Mouse (Mus musculus): ENCODE measurements around the gene Slc25a28.

Slc25a28 gene

GRCm38 (mm10) chr19:43675525-43676400 is 1.1 kb upstream of the Slc25a28 start:
- no peak for DNase-seq

DNA sequence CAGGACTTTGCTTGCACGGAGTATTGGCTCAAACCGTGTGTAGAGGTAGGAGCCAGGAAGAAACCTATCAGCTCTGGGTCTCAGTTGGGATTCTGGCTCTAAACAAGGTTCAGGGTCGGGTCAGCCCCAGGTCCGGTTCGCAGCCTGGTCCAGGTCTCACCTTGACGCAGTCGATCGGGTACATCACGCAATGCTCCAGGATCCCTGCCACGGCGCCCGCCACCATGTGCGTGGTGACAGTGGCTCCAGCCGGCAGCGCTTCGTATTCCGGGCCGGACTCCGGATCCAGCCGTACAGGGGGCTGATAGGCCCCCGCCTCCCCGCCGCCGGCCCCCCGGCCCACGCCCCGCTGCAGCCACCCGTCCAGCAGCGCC is 378 bp downstream of the Slc25a28 start:
- no peak for DNase-seq

- DNase-seq, result no peak
Measured at GRCm38 (mm10) chr19:43673513-43674315, 967 bp downstream of the Slc25a28 start.

DNA sequence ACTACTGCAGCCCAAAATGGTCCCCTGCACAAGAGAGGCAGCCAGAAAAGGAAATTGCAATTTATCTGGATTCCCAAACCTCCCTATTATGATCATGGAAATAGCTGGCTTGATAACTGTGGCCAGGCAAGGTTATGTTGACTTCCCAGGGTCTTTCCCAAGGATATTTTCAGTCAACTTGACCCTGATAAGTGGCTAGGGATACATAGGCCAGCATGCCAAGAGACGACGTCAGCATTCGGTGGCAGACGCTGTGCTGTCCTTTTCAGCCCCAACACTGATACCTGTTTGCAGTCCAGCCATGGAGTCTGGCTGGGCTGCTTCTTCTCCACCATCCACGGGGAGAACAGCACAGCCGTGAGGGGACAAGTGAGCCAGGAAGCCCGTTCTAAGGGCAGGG is 3.6 kb downstream of the Slc25a28 start:
- peak in 1 of 2 experiments; percentile 30 for DNase-seq

DNA sequence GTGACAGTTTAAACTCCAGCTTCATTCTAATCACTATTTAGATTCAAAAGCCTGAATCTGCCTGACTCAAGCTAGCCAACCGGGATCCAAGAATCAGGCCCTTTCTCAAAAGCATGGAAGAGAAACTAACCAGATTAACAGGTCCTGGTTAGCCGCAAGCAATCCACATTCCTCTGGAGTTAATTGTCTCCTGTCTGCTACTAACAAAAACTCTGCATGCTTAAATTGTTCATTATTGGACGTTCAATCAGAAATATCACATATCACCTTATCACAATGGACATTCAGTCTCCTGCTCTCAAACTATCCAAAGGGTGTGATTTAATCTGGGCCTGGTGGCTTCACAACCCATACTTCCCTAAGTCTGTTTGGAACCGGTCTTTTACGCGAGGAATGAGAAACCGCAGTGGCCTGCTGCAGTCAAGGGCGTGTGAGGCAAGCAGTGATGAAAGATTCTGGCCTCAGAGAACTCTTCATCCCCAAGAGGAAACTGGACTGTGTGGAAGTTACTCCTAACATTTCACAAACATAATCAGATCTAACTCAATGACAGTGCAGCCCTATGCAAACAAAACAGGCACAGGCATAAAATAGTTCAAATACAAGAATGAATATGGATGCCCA is 5.4 kb downstream of the Slc25a28 start:
- DNase-seq, result no peak

DNA sequence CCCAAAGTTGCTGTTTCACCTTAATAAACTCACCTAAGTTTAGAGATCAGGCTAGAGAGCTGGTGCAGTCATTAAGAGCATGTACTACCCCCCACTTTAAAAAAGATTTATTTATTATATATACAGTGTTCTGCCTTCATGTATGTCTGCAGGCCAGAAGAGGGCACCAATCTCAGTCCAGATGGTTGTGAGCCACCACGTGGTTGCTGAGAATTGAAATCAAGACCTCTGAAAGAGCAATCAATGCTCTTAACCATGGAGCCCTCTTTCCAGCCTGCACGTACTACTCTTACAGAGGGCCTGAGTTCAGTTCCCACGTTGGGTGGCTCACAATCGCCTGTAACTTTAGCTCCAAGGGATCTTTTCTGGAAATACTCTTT is 7.3 kb downstream of the Slc25a28 start:
- DNase-seq, result peak in 1 of 2 experiments; percentile 34

GRCm38 (mm10) chr19:43666661-43667429 is 7.8 kb downstream of the Slc25a28 start:
- no peak for DNase-seq

- peak; percentile 32 to 61 for DNase-seq
Measured at GRCm38 (mm10) chr19:43665441-43666048, 9.1 kb downstream of the Slc25a28 start.

DNA sequence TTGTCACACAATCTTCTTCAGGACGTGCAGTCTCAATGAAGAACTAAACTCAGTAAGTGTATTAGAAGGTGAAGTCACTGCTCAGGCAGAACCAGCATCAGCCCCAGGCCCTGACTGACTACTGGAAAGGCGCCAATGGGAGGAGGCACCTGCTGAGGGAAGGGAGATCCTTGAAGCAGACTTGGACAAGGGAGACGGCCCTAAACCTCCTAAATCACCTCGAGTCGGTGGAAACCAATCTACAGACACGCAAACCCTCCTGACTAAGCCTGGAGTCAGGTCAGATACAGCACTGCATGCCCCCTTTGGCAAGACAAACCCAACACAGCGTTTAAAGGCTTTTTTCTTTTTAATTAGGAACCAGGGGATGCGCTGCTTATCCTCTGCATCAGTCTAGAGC is 11.2 kb downstream of the Slc25a28 start:
- no peak for DNase-seq

GRCm38 (mm10) chr19:43662176-43662967 is 12.3 kb downstream of the Slc25a28 start:
- peak in 1 of 2 experiments; percentile 33 for DNase-seq

DNA sequence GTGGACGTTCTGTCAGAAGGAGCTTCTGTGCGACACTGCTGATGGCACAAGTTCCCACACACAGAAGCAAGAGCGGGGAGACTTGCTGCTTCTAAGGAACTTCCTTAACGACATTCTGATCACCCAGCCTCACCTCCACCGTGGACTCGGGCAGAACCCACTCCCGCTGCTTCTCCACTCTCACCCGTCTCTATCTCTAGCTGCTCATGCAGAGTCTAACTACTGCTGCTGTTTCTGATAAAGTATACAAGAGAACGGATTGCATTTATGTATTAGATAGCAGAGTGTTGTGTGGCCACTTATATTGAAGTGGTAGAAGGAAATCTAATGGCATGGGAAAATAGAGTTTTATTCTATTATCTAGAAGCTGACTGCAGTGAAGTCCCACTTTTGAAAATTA is 13.9 kb downstream of the Slc25a28 start:
- no peak for DNase-seq

GRCm38 (mm10) chr19:43659632-43660031 is 15.0 kb downstream of the Slc25a28 start:
- no peak for DNase-seq

- peak; percentile 59 to 80 for DNase-seq
Measured at GRCm38 (mm10) chr19:43655735-43656492, 18.8 kb downstream of the Slc25a28 start.

- DNase-seq, result no peak
Measured at GRCm38 (mm10) chr19:43651241-43651785, 23.4 kb downstream of the Slc25a28 start.

DNA sequence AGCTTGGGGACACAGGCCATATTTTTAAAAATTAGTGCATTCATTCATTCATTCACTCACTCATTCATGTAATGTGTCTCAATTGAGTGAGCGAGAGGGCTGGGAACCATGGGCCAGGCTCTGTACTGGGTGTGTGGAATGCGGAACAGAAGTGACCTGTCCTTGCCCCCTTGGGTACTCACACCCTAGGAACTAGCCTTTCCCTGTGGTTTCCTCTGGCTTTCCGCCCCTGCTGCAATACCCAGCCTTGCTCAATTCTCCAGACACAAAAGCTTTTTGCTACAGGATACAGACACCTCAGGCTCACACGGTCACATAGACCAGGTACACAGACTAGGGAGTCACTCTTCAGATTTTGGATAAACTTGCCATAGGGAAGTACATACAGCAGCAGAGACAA is 26.3 kb downstream of the Slc25a28 start:
- DNase-seq, result no peak

- DNase-seq, result no peak
Measured at GRCm38 (mm10) chr19:43647261-43647660, 27.4 kb downstream of the Slc25a28 start.

DNA sequence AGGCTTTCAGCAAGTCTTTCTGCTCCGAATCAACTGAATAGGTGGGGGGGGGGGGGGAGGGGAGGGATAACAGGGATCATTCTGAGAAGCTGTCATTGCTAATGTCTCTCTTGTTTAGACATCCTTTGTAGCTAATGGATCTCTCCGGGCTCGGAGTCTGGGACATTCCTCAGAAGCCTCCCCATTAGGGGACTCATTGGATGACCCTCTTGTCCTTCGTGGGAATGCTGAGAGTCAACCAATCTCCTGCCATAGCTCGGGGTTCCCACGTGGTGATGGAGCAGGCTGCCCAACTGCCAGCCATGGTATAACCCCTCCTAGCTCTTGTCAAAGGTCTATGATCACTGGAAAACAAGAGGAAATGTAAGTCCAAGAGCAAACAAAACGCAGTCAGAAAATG is 27.8 kb downstream of the Slc25a28 start:
- DNase-seq, result no peak

- DNase-seq, result no peak
Measured at GRCm38 (mm10) chr19:43645508-43645907, 29.2 kb downstream of the Slc25a28 start.

DNA sequence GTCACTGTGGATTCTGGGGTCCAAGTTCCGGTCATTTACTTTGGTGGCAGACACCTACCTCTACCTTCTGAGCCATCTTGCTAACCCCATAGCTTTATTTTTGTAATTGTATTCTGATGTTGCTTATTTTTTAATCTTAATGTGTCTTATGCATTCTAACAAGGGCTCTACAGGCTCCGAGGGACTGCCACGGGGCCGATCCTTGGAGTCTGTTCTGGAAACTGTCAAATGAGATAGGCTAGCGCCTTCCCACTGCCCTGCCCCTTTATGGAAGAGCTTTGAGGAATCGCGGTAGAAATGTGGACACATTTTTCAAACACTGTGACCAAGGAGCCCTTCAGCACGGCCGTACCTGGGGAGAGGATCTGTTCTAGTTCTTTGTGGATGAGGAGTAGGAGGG is 31.8 kb downstream of the Slc25a28 start:
- DNase-seq, result no peak

DNA sequence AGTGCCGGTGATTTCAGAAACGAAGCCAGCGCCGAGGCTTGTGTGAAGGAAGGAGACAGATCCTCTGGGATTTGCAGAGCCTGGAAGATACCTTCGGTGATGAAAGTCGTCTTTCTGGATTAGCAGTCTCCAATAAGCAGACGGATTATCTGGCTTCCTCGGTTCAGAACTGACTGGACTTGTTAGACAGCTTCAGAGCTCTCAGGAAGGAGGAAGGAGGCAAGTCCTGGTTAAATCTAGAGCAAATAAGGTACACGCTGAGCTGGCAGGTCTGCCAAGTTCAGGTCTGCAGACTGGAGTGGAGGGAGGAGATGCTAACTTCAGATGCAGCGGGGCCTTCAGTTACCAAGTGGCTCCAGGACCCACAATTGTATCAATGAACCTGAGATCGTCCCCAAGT is 32.8 kb downstream of the Slc25a28 start:
- no peak for DNase-seq
